Mouse (Mus musculus) limb, embryonic 12.5 days (tissue): Measurements from ENCODE around the gene Rbm34. TPM values are rescaled to one million over a fixed set of nuclear protein-coding genes. Genes with fewer than 3 reads are reported as not detected.

Experiments
- ATAC-seq: fragments of 200-750 bp; cut with Nextera tagmentation; 2 replicates; pipeline ENCODE4 v1.8.0; 2017; ENCODE audit warnings: low read depth, moderate TSS enrichment; ENCODE audit not compliant: insufficient number of reproducible peaks, insufficient read depth, low FRiP score, low TSS enrichment
- H3K27ac ChIP-seq: fragments of 300-500 bp; sonication (generic); 2 replicates; pipeline ENCODE4 v1.5.1; 2016; ENCODE audit warnings: mild to moderate bottlenecking, moderate library complexity
- H3K27me3 ChIP-seq: fragments of 300-500 bp; sonication (generic); 2 replicates; pipeline ENCODE4 v1.6.1; 2016; ENCODE audit warnings: mild to moderate bottlenecking, moderate library complexity
- H3K36me3 ChIP-seq: fragments of 300-500 bp; sonication (generic); 2 replicates; pipeline ENCODE4 v1.6.1; 2016; ENCODE audit warnings: mild to moderate bottlenecking, moderate library complexity
- H3K4me1 ChIP-seq: fragments of 300-500 bp; sonication (generic); replicated peaks from 2 replicates; pipeline ENCODE4 v1.6.1; 2016
- H3K4me2 ChIP-seq: fragments of 300-500 bp; sonication (generic); 2 replicates; pipeline ENCODE4 v1.6.1; 2016; ENCODE audit warnings: mild to moderate bottlenecking, moderate library complexity
- H3K4me3 ChIP-seq: fragments of 300-500 bp; sonication (generic); replicated peaks from 2 replicates; pipeline ENCODE4 v1.5.1; 2016; ENCODE audit warnings: mild to moderate bottlenecking
- H3K9ac ChIP-seq: fragments of 300-500 bp; sonication (generic); replicated peaks from 2 replicates; pipeline ENCODE4 v1.6.1; 2016; ENCODE audit warnings: mild to moderate bottlenecking, moderate library complexity
- H3K9me3 ChIP-seq: fragments of 300-500 bp; sonication (generic); 2 replicates; pipeline ENCODE4 v1.6.1; 2016; ENCODE audit warnings: mild to moderate bottlenecking, moderate library complexity
- WGBS: fragments of 180-500 bp; shearing (Covaris S2); methylation state at CpG from one replicate; pipeline ENCODE4 v1.1.7; 2016; 5-methylcytosine and 5-hydroxymethylcytosine counted together
- polyA plus RNA-seq: library from polyadenylated mRNA; unstranded; fragments of >200 nt; fragmentation: Nextera tagmentation; extraction: Ambion mirVana; gene quantifications from 2 replicates; pipeline ENCODE4 v1.2.1, GENCODE M21; 2016

Gene Rbm34
- polyA plus RNA-seq, 1 experiment from 2014 or later = 35.6 TPM

DNA sequence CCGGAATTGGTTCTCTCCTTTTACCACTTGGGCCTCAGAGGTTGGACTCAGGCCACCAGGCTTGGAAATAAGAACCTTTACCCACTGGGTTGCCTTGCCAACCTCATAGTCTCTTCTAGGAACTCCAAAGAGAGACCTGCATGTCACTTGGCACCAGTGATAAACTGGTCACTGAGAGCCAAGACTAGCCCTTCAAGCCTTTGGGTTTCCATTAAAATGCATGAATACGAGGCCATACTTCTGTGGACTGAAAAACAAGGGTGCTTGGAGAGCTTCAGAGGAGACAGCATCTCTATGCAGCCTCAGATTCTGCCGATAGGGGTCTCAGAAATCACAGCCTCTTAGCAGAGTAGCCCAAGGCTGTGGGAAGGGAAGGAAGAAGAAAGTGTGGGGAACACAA, 63.5 kb downstream of the Rbm34 start:
- Histone ChIP-seq H3K27ac (no peak overlapping the region), H3K4me3 (no peak overlapping the region), H3K4me1 (peaks cover 15% of the 10 kb centered on the region), H3K36me3 (no peaks in the 10 kb centered on the region), H3K27me3 (peaks cover 5% of the 10 kb centered on the region; the same call in 1 of the 2 replicates), H3K9ac (no peak overlapping the region), H3K9me3 (no peaks in the 10 kb centered on the region), H3K4me2 (no peak overlapping the region)
- WGBS = 82% methylated on average over 3 of the region's 3 CpGs
- no peak for ATAC-seq

- 89% methylated on average over 3 of the region's 3 CpGs for WGBS
- H3K27me3 ChIP-seq = peaks cover 5% of the 10 kb centered on the region; the same call in 1 of the 2 replicates
- H3K27ac ChIP-seq = no peak overlapping the region
- H3K4me3 ChIP-seq = no peak overlapping the region
- H3K4me2 ChIP-seq = no peak overlapping the region
- no peak for ATAC-seq
- H3K36me3 ChIP-seq = no peaks in the 10 kb centered on the region
- H3K9me3 ChIP-seq = no peaks in the 10 kb centered on the region
- H3K4me1 ChIP-seq = peaks cover 16% of the 10 kb centered on the region
- no peak overlapping the region for H3K9ac ChIP-seq
Measured at GRCm38 (mm10) chr8:126905387-126905786, 65.5 kb downstream of the Rbm34 start.

- ATAC-seq = no peak
- Histone ChIP-seq H3K9ac (no peak overlapping the region), H3K9me3 (no peaks in the 10 kb centered on the region), H3K36me3 (no peaks in the 10 kb centered on the region), H3K27ac (no peak overlapping the region), H3K4me1 (peaks cover 11% of the 10 kb centered on the region), H3K27me3 (0 out of 2 replicates have a peak, but pooled peaks cover 3% of the 10 kb centered on the region), H3K4me3 (no peak overlapping the region), H3K4me2 (no peak overlapping the region)
- WGBS = 84% methylated on average over 9 of the region's 9 CpGs
Measured at GRCm38 (mm10) chr8:126903927-126904326, 66.9 kb downstream of the Rbm34 start.

DNA sequence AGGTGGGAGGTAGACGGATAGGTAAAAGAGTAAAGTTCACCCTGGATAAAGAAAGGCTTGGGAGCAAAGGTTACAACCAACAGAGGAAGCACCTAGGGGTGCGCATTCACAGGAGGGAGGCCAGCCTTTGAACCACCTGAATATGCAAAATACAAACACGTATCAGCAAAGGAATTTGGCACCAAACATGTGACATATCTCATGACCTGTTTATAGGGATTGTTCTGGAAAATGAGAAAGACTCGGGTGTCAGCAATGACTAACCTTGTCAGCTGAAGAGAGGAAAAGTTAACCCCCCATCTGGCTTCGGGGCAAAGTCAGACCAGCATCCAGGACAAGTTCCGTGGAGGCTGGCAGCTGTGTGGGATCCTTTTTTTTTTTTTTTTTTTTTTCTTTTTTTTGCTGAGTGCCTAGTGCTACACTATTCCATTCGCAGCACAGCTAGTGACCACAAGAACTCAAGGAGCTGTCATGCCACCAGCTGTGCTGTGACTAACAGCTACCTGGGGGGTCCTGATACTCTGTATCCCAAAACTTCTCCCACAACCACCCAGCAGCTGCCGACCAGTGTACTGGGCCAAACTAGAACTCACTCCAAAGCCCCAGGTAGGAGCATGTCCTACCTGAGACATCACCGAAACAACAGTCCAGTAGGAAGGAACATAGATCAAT, 67.5 kb downstream of the Rbm34 start:
- Histone ChIP-seq H3K4me2 (no peak overlapping the region), H3K27ac (no peak overlapping the region), H3K4me3 (no peak overlapping the region), H3K27me3 (0 out of 2 replicates have a peak, but pooled peaks cover 3% of the 10 kb centered on the region), H3K9me3 (no peaks in the 10 kb centered on the region), H3K36me3 (no peaks in the 10 kb centered on the region), H3K4me1 (peaks cover 5% of the 10 kb centered on the region), H3K9ac (no peak overlapping the region)
- WGBS = 66% methylated on average over 9 of the region's 9 CpGs
- ATAC-seq = no peak

DNA sequence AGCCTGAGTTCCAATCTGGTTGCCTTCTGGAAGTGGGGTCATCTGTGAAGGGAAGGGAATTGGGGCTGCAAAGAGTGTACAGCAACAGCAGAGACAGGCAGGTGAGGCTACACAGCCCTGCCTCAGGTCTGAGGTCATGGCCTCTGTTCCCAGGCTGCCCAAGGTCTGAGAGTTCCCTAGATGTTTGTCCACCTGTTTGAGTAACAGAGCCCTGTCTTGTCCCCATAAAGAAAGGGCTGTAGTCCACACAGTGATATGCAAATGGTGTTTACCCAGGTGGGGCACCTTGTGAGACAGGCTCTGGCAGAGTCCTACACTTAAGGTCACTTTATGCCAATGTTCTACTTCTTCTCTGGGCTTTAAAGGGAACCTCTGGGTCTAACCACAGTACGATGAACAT, 69.3 kb downstream of the Rbm34 start:
- Histone ChIP-seq H3K4me3 (no peak overlapping the region), H3K9me3 (no peaks in the 10 kb centered on the region), H3K9ac (no peak overlapping the region), H3K27me3 (0 out of 2 replicates have a peak, but pooled peaks cover 1% of the 10 kb centered on the region), H3K36me3 (no peaks in the 10 kb centered on the region), H3K4me2 (no peak overlapping the region), H3K27ac (no peak overlapping the region), H3K4me1 (peaks cover 5% of the 10 kb centered on the region)
- WGBS = 82% methylated on average over 1 of the region's 1 CpGs
- no peak for ATAC-seq

GRCm38 (mm10) chr8:126901049-126901448, 69.8 kb downstream of the Rbm34 start:
- Histone ChIP-seq H3K9ac (no peak overlapping the region), H3K27me3 (no peaks in the 10 kb centered on the region), H3K36me3 (no peaks in the 10 kb centered on the region), H3K27ac (no peak overlapping the region), H3K9me3 (no peaks in the 10 kb centered on the region), H3K4me3 (no peak overlapping the region), H3K4me1 (peaks cover 5% of the 10 kb centered on the region), H3K4me2 (no peak overlapping the region)
- ATAC-seq = no peak
- 64% methylated on average over 2 of the region's 2 CpGs for WGBS

Other genes with a start within 250 kb of the Rbm34 start
- gene Tomm20, start 25.2 kb downstream of the Rbm34 start, polyA plus RNA-seq = 217 and 222 TPM in 2 replicates
- gene Pard3, start 92.8 kb upstream of the Rbm34 start, polyA plus RNA-seq = 50.6 and 53.3 TPM in 2 replicates